Mouse (Mus musculus) forebrain, embryonic 10.5 days (tissue): Measurements from ENCODE around the gene Tnfsf13b. TPM values are rescaled to one million over a fixed set of nuclear protein-coding genes. Genes with fewer than 3 reads are reported as not detected.

Source experiments
- DNase-seq: peaks from one replicate; pipeline ENCODE4 v3.0.0-alpha.2; 2017; ENCODE audit warnings: low spot score; ENCODE audit errors: extremely low spot score
- H3K27ac ChIP-seq: fragments of 300-500 bp; sonication (generic); 2 replicates; pipeline ENCODE4 v1.5.1; 2016; ENCODE audit warnings: mild to moderate bottlenecking
- H3K27me3 ChIP-seq: fragments of 300-500 bp; sonication (generic); 2 replicates; pipeline ENCODE4 v1.6.1; 2016; ENCODE audit warnings: mild to moderate bottlenecking; ENCODE audit not compliant: poor library complexity, severe bottlenecking
- H3K36me3 ChIP-seq: fragments of 300-500 bp; sonication (generic); replicated peaks from 2 replicates; pipeline ENCODE4 v1.6.1; 2016; ENCODE audit warnings: mild to moderate bottlenecking, moderate library complexity
- H3K4me1 ChIP-seq: fragments of 300-500 bp; sonication (generic); 2 replicates; pipeline ENCODE4 v1.6.1; 2016
- H3K4me3 ChIP-seq: fragments of 300-500 bp; sonication (generic); 2 replicates; pipeline ENCODE4 v1.5.1; 2016; ENCODE audit warnings: mild to moderate bottlenecking, moderate library complexity
- H3K9me3 ChIP-seq: fragments of 300-500 bp; sonication (generic); 2 replicates; pipeline ENCODE4 v1.6.1; 2016; ENCODE audit warnings: mild to moderate bottlenecking, moderate library complexity
- WGBS: fragments of 180-500 bp; shearing (Covaris S2); methylation state at CpG from one replicate; pipeline ENCODE4 v1.1.7; 2016; 5-methylcytosine and 5-hydroxymethylcytosine counted together
- polyA plus RNA-seq: library from polyadenylated mRNA; unstranded; fragments of >200 nt; fragmentation: Nextera tagmentation; extraction: Ambion mirVana; gene quantifications from 2 replicates; pipeline ENCODE4 v1.2.1, GENCODE M21; 2016

The Tnfsf13b gene
- polyA plus RNA-seq, 1 experiment from 2014 or later: 0.12 TPM

GRCm38 (mm10) chr8:10066906-10067305 lies 60.6 kb downstream of the Tnfsf13b start:
- no peaks in the 10 kb centered on the region for H3K9me3 ChIP-seq
- WGBS: 94% methylated on average over 11 of the region's 11 CpGs
- peaks cover 5% of the 10 kb centered on the region for H3K4me1 ChIP-seq
- H3K27ac ChIP-seq: no peak overlapping the region
- no peaks in the 10 kb centered on the region for H3K36me3 ChIP-seq
- H3K27me3 ChIP-seq: no peaks in the 10 kb centered on the region
- DNase-seq: no peak
- no peak overlapping the region for H3K4me3 ChIP-seq

- 88% methylated on average over 7 of the region's 7 CpGs for WGBS
- Histone ChIP-seq H3K4me3 (no peak overlapping the region), H3K27ac (no peak overlapping the region), H3K4me1 (peaks cover 5% of the 10 kb centered on the region; the same call in 1 of the 2 replicates), H3K9me3 (no peaks in the 10 kb centered on the region), H3K36me3 (no peaks in the 10 kb centered on the region), H3K27me3 (no peaks in the 10 kb centered on the region)
- no peak for DNase-seq
Observed at GRCm38 (mm10) chr8:10067775-10068174, 61.5 kb downstream of the Tnfsf13b start.

GRCm38 (mm10) chr8:10072347-10072746 lies 66.1 kb downstream of the Tnfsf13b start:
- WGBS: 97% methylated on average over 2 of the region's 2 CpGs
- H3K4me1 ChIP-seq: peaks cover 5% of the 10 kb centered on the region; the same call in 1 of the 2 replicates
- H3K36me3 ChIP-seq: no peaks in the 10 kb centered on the region
- no peaks in the 10 kb centered on the region for H3K27me3 ChIP-seq
- H3K4me3 ChIP-seq: no peak overlapping the region
- no peak overlapping the region for H3K27ac ChIP-seq
- H3K9me3 ChIP-seq: no peaks in the 10 kb centered on the region
- DNase-seq: no peak

Other genes with a start within 250 kb of the Tnfsf13b start
- gene Fam155a, start 235.3 kb upstream of the Tnfsf13b start, polyA plus RNA-seq: 0.50 and 0.53 TPM in 2 replicates
- not detected in 2 replicates for gene Gm10217, start 142.2 kb upstream of the Tnfsf13b start, polyA plus RNA-seq
- 8.0 and 8.3 TPM in 2 replicates for gene Lig4, start 28.8 kb upstream of the Tnfsf13b start, polyA plus RNA-seq
- 14.9 and 15.2 TPM in 2 replicates for gene Abhd13, start 28.8 kb upstream of the Tnfsf13b start, polyA plus RNA-seq
- 0.50 and 0.64 TPM in 2 replicates for gene Myo16, start 147.4 kb downstream of the Tnfsf13b start, polyA plus RNA-seq